Mouse (Mus musculus) kidney, adult 9 months (tissue): ENCODE measurements around the gene Hist1h2ah.

Experiments
- DNase-seq: peaks from one replicate; pipeline ENCODE4 v3.0.0; 2022

Hist1h2ah gene

GRCm38 (mm10) chr13:22039364-22039763, 4.0 kb upstream of the Hist1h2ah start:
- DNase-seq: no peak

GRCm38 (mm10) chr13:22037415-22037814, 2.0 kb upstream of the Hist1h2ah start:
- no peak for DNase-seq

- DNase-seq: no peak
Observed at GRCm38 (mm10) chr13:22036986-22037385, 1.6 kb upstream of the Hist1h2ah start.

GRCm38 (mm10) chr13:22036149-22036956, 985 bp upstream of the Hist1h2ah start:
- no peak for DNase-seq

GRCm38 (mm10) chr13:22034443-22035266, 713 bp downstream of the Hist1h2ah start:
- peak; percentile 84 for DNase-seq

GRCm38 (mm10) chr13:22033741-22034442, 1.5 kb downstream of the Hist1h2ah start:
- peak; percentile 45 for DNase-seq

- no peak for DNase-seq
Observed at GRCm38 (mm10) chr13:22030493-22030892, 4.9 kb downstream of the Hist1h2ah start.

GRCm38 (mm10) chr13:22029928-22030327, 5.4 kb downstream of the Hist1h2ah start:
- no peak for DNase-seq

- DNase-seq: peak; percentile 98
Observed at GRCm38 (mm10) chr13:22028673-22029460, 6.5 kb downstream of the Hist1h2ah start.

- DNase-seq: peak; percentile 80
Observed at GRCm38 (mm10) chr13:22026058-22027031, 9.0 kb downstream of the Hist1h2ah start.

- peak; percentile 86 for DNase-seq
Observed at GRCm38 (mm10) chr13:22022241-22022640, 13.1 kb downstream of the Hist1h2ah start.

- DNase-seq: no peak
Observed at GRCm38 (mm10) chr13:22021581-22021980, 13.8 kb downstream of the Hist1h2ah start.

- DNase-seq: peak; percentile 74
Observed at GRCm38 (mm10) chr13:22020901-22021339, 14.4 kb downstream of the Hist1h2ah start.

- DNase-seq: no peak
Observed at GRCm38 (mm10) chr13:22019934-22020835, 15.2 kb downstream of the Hist1h2ah start.

GRCm38 (mm10) chr13:22015479-22016450, 19.6 kb downstream of the Hist1h2ah start:
- peak; percentile 81 for DNase-seq

- DNase-seq: no peak
Observed at GRCm38 (mm10) chr13:22014411-22014845, 20.9 kb downstream of the Hist1h2ah start.

- no peak for DNase-seq
Observed at GRCm38 (mm10) chr13:22013716-22014115, 21.7 kb downstream of the Hist1h2ah start.

GRCm38 (mm10) chr13:22009642-22010041, 25.7 kb downstream of the Hist1h2ah start, which contains the start of gene Prss16:
TSS of gene Prss16 (minus strand) at chr13:22009742.
- DNase-seq: no peak
